Mouse (Mus musculus) retina, adult 2 months (tissue): ENCODE measurements around the gene Fbxo45.

Experiments
- DNase-seq: peaks from one replicate; pipeline ENCODE4 v3.0.0-alpha.2; 2012; ENCODE audit warnings: low read depth, low spot score

The Fbxo45 gene

DNA sequence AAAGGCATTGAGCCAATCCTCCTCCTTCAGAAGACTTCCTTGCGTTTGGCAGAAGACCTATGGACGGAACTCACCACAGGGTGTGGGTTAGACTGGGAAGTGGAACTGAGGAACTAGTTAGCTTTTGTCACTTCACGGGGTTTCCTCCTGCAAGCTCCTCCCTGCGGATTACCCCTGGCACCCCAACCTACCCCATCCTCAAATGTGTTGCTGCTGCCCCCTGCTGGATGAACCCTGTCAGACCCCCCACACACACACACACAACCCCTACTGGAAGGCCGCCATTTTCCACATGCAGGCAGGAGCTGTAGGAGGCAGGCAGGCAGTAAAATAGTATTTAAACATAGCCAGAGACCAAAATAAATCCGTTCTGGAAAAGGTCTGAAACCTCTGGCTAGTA, 44.3 kb downstream of the Fbxo45 start:
- no peak for DNase-seq

DNA sequence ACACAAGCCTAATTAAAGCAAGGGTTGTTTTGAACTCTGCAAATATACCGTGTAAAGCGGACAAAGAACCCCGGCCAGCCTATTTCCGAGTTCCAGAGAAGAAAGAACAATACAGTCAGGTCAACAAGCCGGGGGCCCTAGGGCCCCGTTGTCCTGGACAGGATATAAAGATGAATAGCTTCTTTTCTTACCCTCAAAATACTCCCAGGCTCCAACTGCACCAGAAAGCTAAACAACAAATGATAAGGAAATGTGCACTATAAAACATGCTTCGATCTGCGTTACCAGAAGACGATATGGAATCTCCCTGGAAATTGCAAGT, 46.0 kb downstream of the Fbxo45 start:
- no peak for DNase-seq

DNA sequence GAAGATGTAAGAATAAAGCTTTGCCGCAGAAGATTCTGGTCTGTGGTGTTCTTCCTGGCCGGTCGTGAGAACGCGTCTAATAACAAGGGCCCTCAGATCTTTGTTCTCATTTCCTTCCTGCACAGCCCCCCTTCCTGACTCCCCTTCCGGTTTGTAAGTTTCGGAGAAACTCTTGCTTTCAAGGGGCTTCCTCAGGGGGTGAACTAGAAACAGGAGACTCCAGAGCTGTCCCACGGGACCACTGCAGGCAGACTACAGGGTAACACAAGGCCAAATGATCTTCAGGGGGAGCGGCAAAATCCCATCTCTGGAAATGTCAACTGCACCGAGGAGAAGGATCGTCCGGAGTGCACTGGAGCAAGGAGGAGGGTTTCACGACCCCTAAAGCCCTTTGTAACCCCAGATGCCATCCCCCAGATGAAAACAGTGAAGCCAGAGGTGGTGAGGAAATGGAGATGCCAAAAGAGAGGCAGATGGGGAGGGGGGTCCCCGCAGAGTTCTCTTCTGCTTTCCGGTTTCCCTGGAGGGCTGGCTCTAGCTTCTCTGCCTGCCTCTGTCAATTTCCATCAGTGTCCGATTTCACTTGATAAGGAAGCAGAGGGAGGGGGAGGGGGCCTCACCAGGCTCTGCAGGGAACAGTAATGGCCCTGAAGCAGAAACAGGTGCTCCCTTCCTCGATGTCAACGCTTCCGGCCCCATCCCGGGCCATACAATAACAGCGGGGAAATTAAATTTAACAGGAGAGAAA, 46.5 kb downstream of the Fbxo45 start:
- DNase-seq, result no peak

DNA sequence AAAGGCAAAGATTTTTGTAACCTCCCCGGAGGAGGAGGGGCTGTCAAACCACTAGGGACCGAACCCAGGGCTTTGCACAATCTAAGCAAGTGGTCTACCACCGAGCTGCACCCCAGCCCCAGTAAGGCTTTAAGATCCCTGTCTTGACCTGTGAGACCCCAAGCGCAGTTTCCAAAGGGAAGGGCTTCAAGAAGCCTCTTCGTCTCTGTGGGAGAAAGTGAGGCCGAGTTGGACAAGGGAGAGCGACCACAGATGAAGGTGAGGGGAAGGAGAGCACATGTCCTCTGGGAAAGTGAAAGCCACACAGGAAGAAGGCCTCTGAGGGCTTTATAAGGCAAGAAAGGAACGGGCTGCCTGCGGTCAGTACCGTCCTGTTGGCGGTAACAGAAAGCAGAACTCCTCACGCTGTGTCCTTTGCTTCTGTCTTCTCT, 56.9 kb downstream of the Fbxo45 start:
- DNase-seq, result no peak

DNA sequence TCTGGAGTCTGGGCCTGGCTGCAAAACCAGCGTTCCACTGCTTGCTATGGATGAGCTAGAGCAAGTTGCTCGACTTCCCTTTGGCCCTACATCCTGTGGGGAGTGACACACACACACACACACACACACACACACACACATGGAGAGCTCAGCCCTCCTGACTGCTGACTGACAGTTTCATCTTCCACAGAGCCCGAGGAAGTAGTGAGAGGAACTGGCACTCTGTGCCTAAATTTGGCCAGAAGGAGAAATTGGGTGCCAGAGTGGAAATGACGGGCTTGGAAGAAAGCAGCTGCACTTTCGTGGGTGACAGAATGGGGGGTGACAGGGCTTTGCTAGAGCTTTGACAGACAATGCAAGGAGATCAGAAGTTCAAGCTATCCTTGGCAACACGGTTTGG, 57.8 kb downstream of the Fbxo45 start:
- DNase-seq, result no peak

DNA sequence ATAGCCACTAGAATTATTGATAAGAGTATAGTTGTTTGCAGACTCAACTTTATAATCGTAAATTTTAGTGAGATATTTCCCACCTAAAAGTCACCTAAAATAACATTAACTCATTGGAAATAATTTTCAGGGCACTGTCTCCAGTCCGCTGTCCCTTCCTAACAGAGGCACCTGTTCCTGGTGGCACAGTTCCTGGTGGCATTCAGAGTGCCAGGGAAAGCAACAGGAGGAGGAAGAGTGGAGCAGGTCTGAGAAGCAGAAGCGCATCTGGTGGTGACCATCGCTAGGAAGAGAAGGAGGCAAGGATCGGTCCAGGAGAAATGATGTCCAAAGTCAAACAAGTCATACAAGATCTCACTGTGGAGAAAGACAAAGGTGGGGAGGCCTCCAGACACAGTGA, 60.9 kb downstream of the Fbxo45 start:
- DNase-seq, result no peak
